Mouse (Mus musculus): Measurements from ENCODE around the gene Nav1.

Nav1 gene

GRCm38 (mm10) chr1:135550886-135551285, 56.2 kb downstream of the Nav1 start:
- in situ Hi-C loops (cut with MboI, MseI), result no loop called here

GRCm38 (mm10) chr1:135548750-135549149, 58.3 kb downstream of the Nav1 start:
- in situ Hi-C loops (cut with MboI, MseI), result loop anchor here (5.0 kb wide), 1 partner anchor 114 kb away; no protein-coding TSS in a partner anchor

- in situ Hi-C loops (cut with MboI, MseI), result loop anchor here (5.0 kb wide), 1 partner anchor 116 kb away; no protein-coding TSS in a partner anchor
Measured at GRCm38 (mm10) chr1:135546099-135546498, 61.0 kb downstream of the Nav1 start.

GRCm38 (mm10) chr1:135544504-135545146, 62.5 kb downstream of the Nav1 start:
- in situ Hi-C loops (cut with MboI, MseI), result loop anchor here (5.0 kb wide), 1 partner anchor 118 kb away; no protein-coding TSS in a partner anchor

- in situ Hi-C loops (cut with MboI, MseI), result no loop called here
Measured at GRCm38 (mm10) chr1:135542841-135543810, 64.0 kb downstream of the Nav1 start.

- in situ Hi-C loops (cut with MboI, MseI), result no loop called here
Measured at GRCm38 (mm10) chr1:135542080-135542479, 65.0 kb downstream of the Nav1 start.

- in situ Hi-C loops (cut with MboI, MseI), result no loop called here
Measured at GRCm38 (mm10) chr1:135540270-135540669, 66.8 kb downstream of the Nav1 start.

- in situ Hi-C loops (cut with MboI, MseI), result no loop called here
Measured at GRCm38 (mm10) chr1:135538441-135539265, 68.4 kb downstream of the Nav1 start.

GRCm38 (mm10) chr1:135536822-135537221, 70.3 kb downstream of the Nav1 start:
- in situ Hi-C loops (cut with MboI, MseI), result no loop called here

GRCm38 (mm10) chr1:135536326-135536725, 70.8 kb downstream of the Nav1 start:
- in situ Hi-C loops (cut with MboI, MseI), result no loop called here

- in situ Hi-C loops (cut with MboI, MseI), result no loop called here
Measured at GRCm38 (mm10) chr1:135535256-135535655, 71.8 kb downstream of the Nav1 start.

- in situ Hi-C loops (cut with MboI, MseI), result no loop called here
Measured at GRCm38 (mm10) chr1:135534782-135535181, 72.3 kb downstream of the Nav1 start.

GRCm38 (mm10) chr1:135534070-135534469, 73.0 kb downstream of the Nav1 start:
- in situ Hi-C loops (cut with MboI, MseI), result no loop called here

- in situ Hi-C loops (cut with MboI, MseI), result no loop called here
Measured at GRCm38 (mm10) chr1:135532383-135532782, 74.7 kb downstream of the Nav1 start.

- in situ Hi-C loops (cut with MboI, MseI), result no loop called here
Measured at GRCm38 (mm10) chr1:135531981-135532380, 75.1 kb downstream of the Nav1 start.

- in situ Hi-C loops (cut with MboI, MseI), result no loop called here
Measured at GRCm38 (mm10) chr1:135531081-135531480, 76.0 kb downstream of the Nav1 start.

GRCm38 (mm10) chr1:135524518-135524860, 82.6 kb downstream of the Nav1 start:
- in situ Hi-C loops (cut with MboI, MseI), result no loop called here

GRCm38 (mm10) chr1:135523780-135524517, 83.1 kb downstream of the Nav1 start:
- in situ Hi-C loops (cut with MboI, MseI), result no loop called here

- in situ Hi-C loops (cut with MboI, MseI), result no loop called here
Measured at GRCm38 (mm10) chr1:135523344-135523743, 83.8 kb downstream of the Nav1 start.

- in situ Hi-C loops (cut with MboI, MseI), result no loop called here
Measured at GRCm38 (mm10) chr1:135520550-135521168, 86.4 kb downstream of the Nav1 start.

GRCm38 (mm10) chr1:135518661-135519060, 88.4 kb downstream of the Nav1 start:
- in situ Hi-C loops (cut with MboI, MseI), result no loop called here

Data from T-helper 1 cell (primary cell).